Mouse (Mus musculus): Measurements from ENCODE around the gene Sppl2b. TPM values are rescaled to one million over a fixed set of nuclear protein-coding genes. Genes with fewer than 3 reads are reported as not detected.
A peak's percentile ranks its signal among the peaks of the same experiment; 100 is the strongest.

The Sppl2b gene
- polyA plus RNA-seq, 1 experiment from 2014 or later, result 24.0 TPM

GRCm38 (mm10) chr10:80917336-80917778 is 62.3 kb downstream of the Sppl2b start:
- 0 out of 2 replicates have a peak, but pooled peaks cover 2% of the 10 kb centered on the region for H3K36me3 ChIP-seq (ENCODE audit: control insufficient read depth, insufficient read depth, low read length)
- 2% methylated on average over 15 of the region's 15 CpGs for WGBS
- DNase-seq (ENCODE audit: low spot score, missing footprints) (no peak), ATAC-seq (ENCODE audit: low FRiP score) (peak; percentile 52)
- peak overlapping the region; percentile 86 for H3K9ac ChIP-seq (ENCODE audit: low read length)
- H3K27me3 ChIP-seq (ENCODE audit: control insufficient read depth, insufficient read depth, low read length), result no peaks in the 10 kb centered on the region
- no peaks in the 10 kb centered on the region for H3K9me3 ChIP-seq (ENCODE audit: control insufficient read depth, low read length)
- H3K4me2 ChIP-seq, result peak overlapping the region; percentile 98
- peaks cover 11% of the 10 kb centered on the region; the same call in 1 of the 2 replicates for H3K4me1 ChIP-seq (ENCODE audit: control insufficient read depth, insufficient read depth, low read length)
- peak overlapping the region; percentile 5; the same call in 1 of the 2 replicates for H3K27ac ChIP-seq (ENCODE audit: low read depth, low read length)
- H3K4me3 ChIP-seq (ENCODE audit: low read depth, low read length), result peak overlapping the region; percentile 67

- Histone ChIP-seq H3K4me1 (ENCODE audit: control insufficient read depth, insufficient read depth, low read length) (peaks cover 11% of the 10 kb centered on the region; the same call in 1 of the 2 replicates), H3K9ac (ENCODE audit: low read length) (peak within 1 kb of the TSS; percentile 86), H3K27ac (ENCODE audit: low read depth, low read length) (peak within 1 kb of the TSS; percentile 5; the same call in 1 of the 2 replicates), H3K4me3 (ENCODE audit: low read depth, low read length) (peak within 1 kb of the TSS; percentile 67), H3K4me2 (peak within 1 kb of the TSS; percentile 98), H3K27me3 (ENCODE audit: control insufficient read depth, insufficient read depth, low read length) (no peaks in the 10 kb centered on the region), H3K9me3 (ENCODE audit: control insufficient read depth, low read length) (no peaks in the 10 kb centered on the region), H3K36me3 (ENCODE audit: control insufficient read depth, insufficient read depth, low read length) (0 out of 2 replicates have a peak, but pooled peaks cover 2% of the 10 kb centered on the region)
- DNase-seq (ENCODE audit: low spot score, missing footprints) (peak; percentile 96), ATAC-seq (ENCODE audit: low FRiP score) (peak; percentile 61)
- under 1% methylated on average over 61 of the region's 61 CpGs for WGBS
Observed at GRCm38 (mm10) chr10:80917779-80918434, 62.8 kb downstream of the Sppl2b start, which contains the start of gene Lmnb2. TSS of gene Lmnb2 (minus strand) at chr10:80918245.

MicroRNA genes within 50 kb of the gene (microRNA counts, 519-probe panel; counts per million panel counts)
- microRNA mmu-miR-1982, result not detected

Small RNA genes lying within 50 kb of the gene (microRNA-seq; reads per million reads assigned to microRNA genes)
- 4.9 reads per million, percentile 23 among the genes with 10 or more reads in this experiment for gene Mir1982

Other genes starting within 250 kb of the Sppl2b start
- 1.9 and 2.2 TPM in 2 replicates for gene Gm49322, start 249.3 kb upstream of the Sppl2b start, polyA plus RNA-seq (2014; fragmentation: Nextera tagmentation; extraction: Ambion mirVana)
- gene Csnk1g2, start 232.4 kb upstream of the Sppl2b start, polyA plus RNA-seq (2014; fragmentation: Nextera tagmentation; extraction: Ambion mirVana), result 73.6 and 86.9 TPM in 2 replicates
- 43.8 and 51.7 TPM in 2 replicates for gene Btbd2, start 198.2 kb upstream of the Sppl2b start, polyA plus RNA-seq (2014; fragmentation: Nextera tagmentation; extraction: Ambion mirVana)
- gene Mknk2, start 177.2 kb upstream of the Sppl2b start, polyA plus RNA-seq (2014; fragmentation: Nextera tagmentation; extraction: Ambion mirVana), result 42.0 and 49.4 TPM in 2 replicates
- gene Mob3a, start 153.3 kb upstream of the Sppl2b start, polyA plus RNA-seq (2014; fragmentation: Nextera tagmentation; extraction: Ambion mirVana), result 50.2 and 52.7 TPM in 2 replicates
- gene Izumo4, start 153.1 kb upstream of the Sppl2b start, polyA plus RNA-seq (2014; fragmentation: Nextera tagmentation; extraction: Ambion mirVana), result 6.7 and 6.9 TPM in 2 replicates
- 63.2 and 68.4 TPM in 2 replicates for gene Ap3d1, start 113.0 kb upstream of the Sppl2b start, polyA plus RNA-seq (2014; fragmentation: Nextera tagmentation; extraction: Ambion mirVana)
- 15.4 and 18.8 TPM in 2 replicates for gene Dot1l, start 100.1 kb upstream of the Sppl2b start, polyA plus RNA-seq (2014; fragmentation: Nextera tagmentation; extraction: Ambion mirVana)
- gene Sf3a2, start 57.1 kb upstream of the Sppl2b start, polyA plus RNA-seq (2014; fragmentation: Nextera tagmentation; extraction: Ambion mirVana), result 92.2 and 104 TPM in 2 replicates
- gene Plekhj1, start 56.6 kb upstream of the Sppl2b start, polyA plus RNA-seq (2014; fragmentation: Nextera tagmentation; extraction: Ambion mirVana), result 138 and 151 TPM in 2 replicates
- gene Amh, start 50.0 kb upstream of the Sppl2b start, polyA plus RNA-seq (2014; fragmentation: Nextera tagmentation; extraction: Ambion mirVana), result not detected in 2 replicates
- 0.38 and 0.80 TPM in 2 replicates for gene Jsrp1, start 41.8 kb upstream of the Sppl2b start, polyA plus RNA-seq (2014; fragmentation: Nextera tagmentation; extraction: Ambion mirVana)
- 1,723 and 1,824 TPM in 2 replicates for gene Oaz1, start 28.6 kb upstream of the Sppl2b start, polyA plus RNA-seq (2014; fragmentation: Nextera tagmentation; extraction: Ambion mirVana)
- gene Lingo3, start 11.2 kb upstream of the Sppl2b start, polyA plus RNA-seq (2014; fragmentation: Nextera tagmentation; extraction: Ambion mirVana), result 0.23 and 0.55 TPM in 2 replicates
- gene Lsm7, start 66 bp upstream of the Sppl2b start, polyA plus RNA-seq (2014; fragmentation: Nextera tagmentation; extraction: Ambion mirVana), result 248 and 290 TPM in 2 replicates
- not detected in 2 replicates for gene Tmprss9, start 16.6 kb downstream of the Sppl2b start, polyA plus RNA-seq (2014; fragmentation: Nextera tagmentation; extraction: Ambion mirVana)
- gene Timm13, start 45.7 kb downstream of the Sppl2b start, polyA plus RNA-seq (2014; fragmentation: Nextera tagmentation; extraction: Ambion mirVana), result 321 and 347 TPM in 2 replicates
- 19.4 and 19.7 TPM in 2 replicates for gene Lmnb2, start 63.0 kb downstream of the Sppl2b start, polyA plus RNA-seq (2014; fragmentation: Nextera tagmentation; extraction: Ambion mirVana)
- 10.1 and 11.3 TPM in 2 replicates for gene Gadd45b, start 74.8 kb downstream of the Sppl2b start, polyA plus RNA-seq (2014; fragmentation: Nextera tagmentation; extraction: Ambion mirVana)
- 6.6 and 7.0 TPM in 2 replicates for gene Gng7, start 159.7 kb downstream of the Sppl2b start, polyA plus RNA-seq (2014; fragmentation: Nextera tagmentation; extraction: Ambion mirVana)
- 3.1 and 3.3 TPM in 2 replicates for gene Diras1, start 170.4 kb downstream of the Sppl2b start, polyA plus RNA-seq (2014; fragmentation: Nextera tagmentation; extraction: Ambion mirVana)
- 9.1 and 10.1 TPM in 2 replicates for gene Slc39a3, start 182.2 kb downstream of the Sppl2b start, polyA plus RNA-seq (2014; fragmentation: Nextera tagmentation; extraction: Ambion mirVana)
- 200 and 232 TPM in 2 replicates for gene Sgta, start 204.9 kb downstream of the Sppl2b start, polyA plus RNA-seq (2014; fragmentation: Nextera tagmentation; extraction: Ambion mirVana)
- 44.1 and 51.4 TPM in 2 replicates for gene Thop1, start 214.8 kb downstream of the Sppl2b start, polyA plus RNA-seq (2014; fragmentation: Nextera tagmentation; extraction: Ambion mirVana)
- 0.08 and 0.34 TPM in 2 replicates for gene Creb3l3, start 243.6 kb downstream of the Sppl2b start, polyA plus RNA-seq (2014; fragmentation: Nextera tagmentation; extraction: Ambion mirVana)